Mouse (Mus musculus) ovary, adult 10 weeks (tissue): ENCODE results near the gene Spi1. TPM values are rescaled to one million over a fixed set of nuclear protein-coding genes. Genes with fewer than 3 reads are reported as not detected.

Experiments
- polyA plus RNA-seq: library from polyadenylated mRNA; stranded (reverse); fragments of 350-450 nt; fragmentation: Illumina TruSeq; extraction: RNeasy Lipid Tissue Mini Kit (QIAGEN cat#74804); gene quantifications from one replicate; pipeline ENCODE4 v1.2.3, GENCODE M21; 2014

Spi1 gene
- 2.4 TPM for polyA plus RNA-seq

DNA sequence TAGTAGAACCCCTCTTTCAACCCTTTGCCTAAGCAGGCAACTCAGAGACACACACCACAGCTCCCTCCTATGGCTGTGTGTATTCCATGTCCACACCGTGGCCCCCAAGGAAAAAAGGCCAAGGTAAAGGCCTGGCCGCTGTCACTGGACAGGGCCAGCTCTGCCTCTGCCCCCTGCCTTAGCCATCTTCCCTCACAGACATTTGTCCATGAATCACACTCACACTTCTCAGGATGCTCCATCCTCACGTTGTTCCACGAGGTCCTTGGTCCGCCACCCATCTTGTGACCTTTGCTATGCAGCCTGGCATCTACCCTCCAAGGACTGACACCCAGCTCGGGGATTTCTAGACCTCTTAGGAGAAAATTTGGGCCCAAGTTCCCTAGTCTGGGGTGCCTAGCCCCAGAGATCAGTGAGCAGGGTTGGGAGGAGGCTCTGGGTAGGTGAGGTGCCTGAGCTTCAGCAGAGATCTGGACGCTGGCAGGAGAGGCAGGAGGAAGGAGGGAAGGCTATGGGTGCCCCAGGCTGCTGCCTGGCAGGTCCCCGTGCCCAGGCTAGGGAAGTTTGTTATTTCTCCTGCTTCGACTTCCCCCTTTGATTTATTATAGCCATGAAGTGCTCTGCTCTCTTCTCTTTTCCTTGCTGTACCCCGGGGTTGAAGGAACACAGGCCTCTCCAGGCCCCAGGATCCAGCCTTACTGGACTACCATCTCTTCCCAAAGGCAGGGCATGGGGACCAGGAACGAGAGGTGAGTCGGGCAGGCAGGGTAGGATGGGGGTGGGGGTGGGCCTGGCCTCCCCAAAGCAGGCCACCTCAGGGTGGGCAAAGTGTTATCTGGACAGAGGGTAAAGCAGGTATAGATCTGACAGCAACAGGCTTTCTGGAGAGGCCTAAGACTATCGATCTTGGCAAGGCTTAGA, at the start of gene Spi1:
Spi1 (plus strand) TSS at position 616 of the 921 bp plus-strand sequence.

GRCm38 (mm10) chr2:91035385-91035784, 46.8 kb upstream of the Spi1 start, which contains the start of gene Rapsn:
TSS of gene Rapsn (plus strand) at chr2:91035620.

DNA sequence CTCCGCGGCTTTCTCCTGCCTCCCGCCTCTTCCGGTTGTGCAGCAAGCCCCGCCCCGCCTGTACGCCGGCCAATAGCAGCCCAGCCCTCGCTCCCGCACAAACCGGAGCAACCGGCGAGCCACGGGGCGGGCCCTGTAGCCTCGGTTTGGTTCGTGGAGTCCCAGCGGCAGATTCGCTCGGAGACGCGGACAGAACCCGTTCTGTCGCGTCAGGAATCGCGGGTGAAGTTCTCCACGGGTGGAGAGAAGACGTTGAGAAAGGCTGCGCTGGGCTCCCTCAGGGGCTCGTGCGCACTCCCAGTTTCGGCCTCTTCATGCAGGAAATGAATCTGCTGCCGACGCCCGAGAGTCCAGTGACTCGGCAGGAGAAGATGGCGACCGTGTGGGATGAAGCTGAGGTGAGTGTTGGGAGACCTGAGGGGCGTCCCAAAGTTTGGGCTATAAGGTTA, 28.2 kb upstream of the Spi1 start, which contains the start of gene Psmc3:
Psmc3 (plus strand) TSS at position 76 of the 449 bp plus-strand sequence.

DNA sequence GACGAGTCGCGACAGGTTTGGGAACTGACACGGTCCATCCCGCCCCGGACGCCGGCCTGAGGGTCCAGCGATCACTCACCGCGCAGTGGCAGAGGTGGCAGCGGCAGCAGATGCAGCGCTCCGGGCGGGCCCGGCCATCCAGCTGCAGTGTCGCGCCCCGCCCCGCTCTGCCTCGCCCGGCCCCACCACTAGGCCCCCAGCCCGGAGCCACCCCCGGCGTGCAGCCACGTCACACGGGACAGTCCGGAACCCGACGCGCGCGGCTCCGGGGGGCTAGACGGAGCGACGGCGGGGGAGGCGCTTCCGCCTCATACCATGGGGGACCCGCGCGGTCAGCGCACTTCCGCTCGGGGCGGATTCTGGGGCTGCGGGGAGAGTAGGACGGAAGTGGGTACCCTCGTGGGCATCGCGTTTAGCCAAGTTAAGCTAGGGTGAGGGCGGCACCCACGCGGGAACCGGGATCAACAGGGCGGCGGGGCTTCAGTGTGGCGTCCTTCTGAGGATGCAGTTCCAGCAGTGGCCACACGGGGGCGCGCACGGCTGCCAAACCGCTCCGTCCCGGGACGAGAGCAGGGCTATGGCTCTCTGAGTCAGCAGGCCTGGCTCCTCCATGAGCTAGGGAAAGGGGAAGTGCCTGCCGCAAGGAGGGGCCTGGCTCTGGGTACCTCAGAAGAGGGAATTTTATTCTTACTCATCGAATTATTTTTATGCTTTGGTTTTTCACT, 12.0 kb upstream of the Spi1 start, which contains the start of gene Slc39a13:
Slc39a13 (minus strand) TSS at position 342 of the 725 bp plus-strand sequence.

GRCm38 (mm10) chr2:91117585-91118275, 35.5 kb downstream of the Spi1 start, which contains the start of gene Mybpc3:
TSS of gene Mybpc3 (plus strand) at chr2:91118144.

Other genes with a start within 250 kb of the Spi1 start
- 297 TPM for gene Mtch2, start 235.2 kb upstream of the Spi1 start, polyA plus RNA-seq
- gene C1qtnf4, start 196.5 kb upstream of the Spi1 start, polyA plus RNA-seq, result not detected
- gene Kbtbd4, start 177.7 kb upstream of the Spi1 start, polyA plus RNA-seq, result 14.3 TPM
- gene Ndufs3, start 177.6 kb upstream of the Spi1 start, polyA plus RNA-seq, result 128 TPM
- 160 TPM for gene Celf1, start 142.0 kb upstream of the Spi1 start, polyA plus RNA-seq
- gene Rapsn, start 46.8 kb upstream of the Spi1 start, polyA plus RNA-seq, result not detected
- gene Psmc3, start 28.4 kb upstream of the Spi1 start, polyA plus RNA-seq, result 177 TPM
- 2.9 TPM for gene Slc39a13, start 12.0 kb upstream of the Spi1 start, polyA plus RNA-seq
- 0.63 TPM for gene Mybpc3, start 35.8 kb downstream of the Spi1 start, polyA plus RNA-seq
- 2.8 TPM for gene Madd, start 101.4 kb downstream of the Spi1 start, polyA plus RNA-seq
- not detected for gene Nr1h3, start 120.4 kb downstream of the Spi1 start, polyA plus RNA-seq
- gene Acp2, start 120.5 kb downstream of the Spi1 start, polyA plus RNA-seq, result 56.3 TPM
- gene Ddb2, start 154.6 kb downstream of the Spi1 start, polyA plus RNA-seq, result 10.2 TPM
- gene Pacsin3, start 173.6 kb downstream of the Spi1 start, polyA plus RNA-seq, result 0.97 TPM
- gene Arfgap2, start 182.6 kb downstream of the Spi1 start, polyA plus RNA-seq, result 19.5 TPM